Mouse (Mus musculus): Measurements from ENCODE around the gene Gm48551.

Gene Gm48551

DNA sequence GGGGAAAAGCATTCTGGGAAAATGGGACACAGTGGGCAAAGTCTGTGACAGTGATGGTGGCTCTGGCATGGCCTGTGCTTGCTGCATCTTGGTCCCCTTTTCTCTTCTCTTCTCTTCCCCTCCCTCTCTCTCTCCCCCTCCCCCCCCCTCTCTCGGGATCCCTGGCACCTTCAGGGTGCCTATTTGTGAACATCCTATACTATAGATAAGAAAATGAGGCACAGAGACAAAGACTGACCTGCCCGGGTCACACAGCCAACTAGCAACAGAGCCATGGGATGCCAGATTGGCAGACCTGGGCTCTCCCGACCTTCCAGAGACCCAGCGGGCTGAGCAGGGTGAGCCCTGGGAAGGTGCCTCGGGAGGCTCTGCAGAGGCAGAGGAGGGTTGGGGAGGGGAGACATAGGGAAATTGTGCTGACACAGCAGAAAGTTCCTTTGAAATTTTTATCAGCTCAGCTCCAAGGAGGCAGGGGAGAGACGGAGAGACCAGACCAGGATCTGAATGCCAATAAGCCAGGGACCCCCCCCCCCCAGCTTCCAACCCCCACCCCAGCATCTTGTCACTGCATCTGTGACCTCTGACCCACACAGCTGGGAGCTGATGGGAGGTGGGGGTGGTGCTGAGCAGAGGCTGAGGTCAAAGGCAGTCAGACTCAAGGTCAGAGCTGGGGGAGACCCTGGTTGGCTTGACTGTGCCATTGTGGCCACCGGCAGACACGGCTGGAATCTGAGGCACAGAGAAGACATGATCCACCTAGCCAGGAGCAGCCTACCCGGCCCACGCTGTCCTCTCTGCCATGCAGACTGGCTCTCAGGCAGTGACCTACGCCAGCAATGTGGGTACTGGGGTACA is 34.2 kb downstream of the Gm48551 start:
- DNase-seq (ENCODE audit: low spot score) = no peak

GRCm38 (mm10) chr10:81419111-81419928 is 35.1 kb downstream of the Gm48551 start:
- no peak for DNase-seq (ENCODE audit: low spot score)

DNA sequence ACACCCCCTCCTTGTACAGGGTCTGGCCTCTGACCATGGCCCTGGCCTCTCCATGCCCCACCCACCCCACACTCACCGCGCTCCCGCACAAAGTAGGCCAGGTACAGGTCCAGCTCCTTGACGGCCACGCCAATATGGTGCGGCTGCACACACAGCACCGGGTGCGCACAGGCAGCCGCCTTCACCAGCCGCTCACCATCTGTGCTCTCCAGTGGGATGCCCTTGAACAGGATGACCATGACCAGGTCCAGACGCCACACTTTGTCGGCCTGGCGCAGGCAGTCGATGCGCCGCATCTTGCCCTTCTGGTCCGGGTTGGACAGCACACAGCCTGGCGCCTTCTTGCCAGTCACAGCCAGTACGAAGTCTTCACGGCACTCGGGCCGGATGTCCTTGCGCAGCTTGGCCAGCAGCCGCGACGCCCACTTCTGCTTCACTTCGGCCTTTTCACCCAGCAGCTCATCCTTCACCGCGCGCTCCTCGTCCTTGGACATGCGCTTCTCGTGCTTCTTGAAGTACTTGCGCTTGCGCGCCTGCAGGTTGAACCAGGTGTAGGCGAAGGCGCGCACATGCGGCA is 36.0 kb downstream of the Gm48551 start:
- DNase-seq (ENCODE audit: low spot score) = no peak

DNA sequence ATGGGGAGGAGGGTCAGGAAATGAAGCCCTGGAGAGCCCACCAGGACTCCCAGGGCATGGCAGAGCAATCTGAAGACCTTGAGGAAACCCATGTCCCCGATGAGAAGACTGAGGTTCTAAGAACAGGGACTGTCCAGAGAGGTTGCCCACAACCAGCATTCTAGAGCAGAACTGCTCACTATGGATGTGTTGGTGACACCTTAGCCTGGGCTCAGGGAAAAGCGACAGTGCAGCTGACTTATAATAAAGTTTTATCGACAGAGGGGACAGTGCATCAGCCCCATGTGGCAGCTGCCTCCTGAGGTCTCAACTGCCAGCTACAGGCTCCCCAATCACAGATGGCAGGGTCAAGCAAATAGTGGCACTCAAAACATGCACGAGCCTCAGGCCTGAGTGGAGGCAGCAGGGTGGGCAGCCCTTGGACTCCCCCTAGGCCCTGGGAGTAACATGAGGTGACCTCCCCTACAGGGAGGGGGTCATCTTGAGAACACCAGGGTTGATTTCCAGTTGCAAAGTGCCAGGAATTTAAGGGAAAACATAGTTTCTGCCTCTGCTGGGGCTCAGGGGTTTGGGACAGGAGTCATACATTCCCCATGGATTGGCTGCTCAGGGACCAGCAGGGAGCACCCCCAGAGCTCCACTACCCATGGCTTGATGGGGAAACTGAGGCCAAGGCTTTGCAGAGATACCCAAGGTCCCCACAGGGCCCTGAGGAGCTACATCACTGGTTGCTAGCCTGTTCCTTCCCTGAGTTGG is 37.0 kb downstream of the Gm48551 start:
- DNase-seq (ENCODE audit: low spot score) = no peak

DNA sequence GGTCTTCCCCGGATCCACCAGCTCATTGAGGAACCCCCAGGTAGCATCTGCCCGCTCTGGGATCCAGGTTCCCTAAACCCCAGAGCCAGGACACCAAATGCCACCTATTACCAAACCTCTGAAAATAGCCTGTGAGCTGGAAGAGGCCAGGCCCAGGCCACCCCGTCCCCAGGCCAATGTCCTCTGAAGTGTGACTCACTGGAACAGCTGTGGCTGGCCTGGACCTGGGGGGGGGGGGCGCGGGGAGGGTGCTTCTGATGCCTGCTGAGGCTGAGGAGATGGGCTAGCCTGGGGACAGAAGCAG is 37.5 kb downstream of the Gm48551 start:
- DNase-seq (ENCODE audit: low spot score) = no peak

DNA sequence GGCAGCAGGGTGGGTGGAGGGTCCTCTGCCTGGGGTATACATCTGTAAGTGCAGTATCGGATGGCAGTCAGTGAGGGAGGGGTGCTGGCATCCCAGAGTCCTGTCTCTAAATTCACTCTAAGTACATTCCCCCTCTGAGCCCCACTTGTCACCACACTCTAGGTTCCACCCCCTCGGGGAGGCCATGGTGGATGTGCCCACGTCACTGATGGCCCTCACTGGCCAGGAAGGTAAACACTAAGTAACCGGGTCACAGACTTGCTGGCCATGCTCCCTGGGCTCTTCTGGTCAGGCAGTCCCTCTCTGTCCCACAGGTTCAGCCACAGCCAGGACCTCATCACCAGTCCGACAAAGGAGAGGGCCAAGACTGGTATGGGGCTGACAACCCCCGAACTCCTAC is 37.9 kb downstream of the Gm48551 start:
- no peak for DNase-seq (ENCODE audit: low spot score)

DNA sequence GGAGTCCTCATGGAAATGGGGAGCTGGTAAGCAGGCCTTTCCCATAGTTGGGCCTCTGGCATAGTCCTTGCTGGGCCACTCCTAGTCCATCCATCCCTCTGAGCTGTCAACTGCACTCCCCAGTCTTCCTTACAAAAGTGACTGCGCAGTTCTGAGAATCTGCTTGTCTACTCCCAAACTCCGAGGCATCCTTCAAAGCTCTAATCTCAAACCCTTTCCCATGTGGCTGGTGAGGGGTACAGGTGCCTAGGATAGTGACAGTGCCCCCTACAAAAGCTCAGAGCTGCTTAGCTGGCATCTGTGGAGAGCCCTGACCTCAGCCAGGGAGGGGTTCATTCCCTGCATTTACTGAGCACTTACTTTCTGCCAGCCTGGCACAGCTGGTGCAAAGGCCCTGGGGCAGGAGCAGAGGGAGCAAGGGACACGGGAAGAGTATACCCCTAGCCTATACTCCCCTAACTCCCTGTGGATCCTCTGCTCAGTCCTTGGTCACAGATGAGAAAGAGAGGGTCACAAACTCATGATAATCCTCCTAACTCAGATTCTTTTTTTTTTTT is 38.5 kb downstream of the Gm48551 start:
- DNase-seq (ENCODE audit: low spot score) = no peak

DNA sequence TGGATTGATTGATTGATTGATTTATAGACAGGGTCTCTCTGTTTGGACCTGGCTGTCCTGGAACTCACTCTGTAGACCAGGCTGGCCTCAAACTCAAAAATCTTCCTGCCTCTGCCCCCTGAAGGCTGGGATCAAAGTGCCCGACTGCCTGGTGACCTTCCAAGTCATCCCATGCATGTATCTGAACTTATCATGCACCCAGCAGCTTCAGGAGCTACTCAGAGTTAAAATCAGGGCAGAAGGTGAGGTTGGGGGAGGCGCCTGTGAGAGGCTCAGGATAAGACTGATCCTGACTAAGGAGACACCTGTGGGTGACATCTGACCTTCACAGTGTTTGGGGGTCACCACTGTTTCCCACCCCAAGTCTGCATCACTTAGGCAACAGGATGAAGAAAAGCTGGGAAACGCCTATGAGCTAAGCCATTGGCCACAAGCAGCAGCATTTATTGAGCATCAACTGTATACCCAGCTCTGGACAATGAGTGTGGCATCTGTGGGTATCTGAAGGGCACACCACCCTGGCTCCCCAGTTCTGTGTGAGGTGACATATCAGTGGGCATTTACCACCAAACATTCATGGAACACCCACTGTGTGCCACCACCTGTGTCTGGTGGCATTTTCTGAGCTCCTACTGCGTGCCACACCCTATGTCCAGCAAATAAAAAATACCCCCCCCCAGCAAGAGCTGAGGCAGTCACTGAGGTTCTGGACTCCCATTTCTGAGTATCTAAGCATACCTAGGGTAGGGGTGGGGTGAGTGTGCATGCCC is 39.4 kb downstream of the Gm48551 start:
- DNase-seq (ENCODE audit: low spot score) = no peak

DNA sequence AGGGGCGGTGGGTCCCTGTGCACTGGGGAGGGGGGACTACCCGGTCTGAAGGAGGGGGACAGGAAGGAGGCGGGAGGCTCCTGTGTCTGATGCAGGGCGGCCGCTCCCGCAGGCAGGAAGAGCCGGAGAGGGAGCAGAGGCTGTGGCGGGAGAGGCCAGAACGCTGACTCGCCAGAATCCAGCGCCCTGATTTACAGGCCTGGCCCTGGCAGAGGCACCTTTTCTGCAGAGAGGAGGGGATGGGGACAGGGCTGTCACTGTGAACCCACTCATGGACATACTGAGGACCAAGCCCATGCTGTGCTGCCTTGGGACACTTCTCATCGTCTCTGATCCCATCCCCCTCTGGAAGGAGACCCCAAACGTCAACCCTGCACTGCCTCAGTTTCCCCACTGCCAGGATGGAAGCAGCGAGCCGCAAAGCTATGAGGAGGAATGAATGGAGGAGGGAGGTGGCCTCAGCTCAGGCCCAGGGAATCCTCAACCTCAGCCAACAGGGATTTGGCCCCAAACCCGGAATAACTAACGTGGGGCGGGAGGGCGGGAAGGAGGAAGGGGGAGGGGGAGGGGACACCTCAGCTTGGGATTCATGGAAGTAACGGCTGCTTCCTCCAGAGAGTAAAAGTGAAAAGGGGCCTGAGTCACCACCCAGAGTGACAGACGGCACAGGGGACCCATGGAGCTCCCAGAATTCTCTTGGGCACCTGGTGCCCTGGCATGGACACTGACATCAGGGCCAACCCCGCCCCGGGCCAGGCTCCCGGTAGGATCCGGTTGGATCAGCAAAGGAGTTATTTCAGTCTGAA is 40.2 kb downstream of the Gm48551 start:
- no peak for DNase-seq (ENCODE audit: low spot score)

DNA sequence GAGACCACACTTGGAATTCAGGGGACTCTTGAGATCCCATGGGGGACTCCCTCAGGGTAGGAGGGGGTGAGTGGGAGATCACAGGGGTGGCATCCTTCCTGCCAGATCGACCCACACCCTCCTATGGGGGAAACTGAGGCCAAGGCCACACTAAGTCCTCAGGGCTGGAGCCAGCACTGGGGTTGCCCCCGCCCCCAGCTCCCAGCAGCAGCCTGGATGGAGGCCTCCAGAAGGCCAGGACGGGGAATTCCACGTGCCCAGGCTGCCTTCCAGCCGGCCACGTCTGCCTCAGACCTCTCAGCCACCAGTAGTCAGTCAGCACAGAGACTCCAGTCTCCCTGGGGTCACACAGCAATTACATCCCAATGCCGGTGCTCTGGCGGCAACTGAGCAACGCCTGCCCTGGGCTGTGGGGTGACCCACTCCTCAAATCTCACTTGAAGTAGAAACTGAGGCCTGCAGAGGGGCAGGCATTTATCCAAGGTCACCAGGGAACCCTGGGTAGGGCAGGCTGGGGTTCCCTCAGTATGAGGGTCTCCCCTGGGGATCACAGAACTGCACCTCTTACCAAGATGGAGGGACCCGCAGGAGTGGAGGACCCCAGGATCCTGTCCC is 41.1 kb downstream of the Gm48551 start:
- DNase-seq (ENCODE audit: low spot score) = no peak

DNA sequence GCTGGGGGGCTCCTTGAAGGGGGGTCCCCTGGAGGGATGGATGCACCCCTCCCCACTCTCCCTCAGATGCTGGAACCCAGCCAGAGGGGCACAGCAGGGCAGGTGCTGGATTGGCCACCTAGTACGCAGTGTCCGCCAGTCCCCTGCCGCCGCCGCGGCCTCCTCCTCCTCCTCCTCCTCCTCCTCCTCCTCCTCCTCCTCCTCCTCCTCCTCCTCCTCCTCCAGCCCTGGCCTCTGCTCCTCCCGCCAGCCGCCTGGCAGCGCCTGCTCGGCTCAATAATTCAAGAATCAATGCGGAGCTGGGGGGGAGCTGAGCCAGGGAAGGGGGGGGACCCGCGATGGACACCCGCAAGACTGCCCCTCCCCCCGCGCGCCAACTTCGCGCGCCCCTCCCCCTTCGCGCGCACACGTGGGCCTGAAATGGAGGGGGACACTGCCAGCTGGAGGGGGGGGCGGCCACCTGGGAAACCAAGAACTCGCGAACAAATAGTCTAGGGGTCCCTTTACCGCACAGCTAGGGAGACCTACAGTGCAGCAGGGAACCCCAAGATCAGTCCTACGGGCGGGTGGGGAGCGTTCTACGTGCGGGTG is 41.9 kb downstream of the Gm48551 start:
- DNase-seq (ENCODE audit: low spot score) = no peak

DNA sequence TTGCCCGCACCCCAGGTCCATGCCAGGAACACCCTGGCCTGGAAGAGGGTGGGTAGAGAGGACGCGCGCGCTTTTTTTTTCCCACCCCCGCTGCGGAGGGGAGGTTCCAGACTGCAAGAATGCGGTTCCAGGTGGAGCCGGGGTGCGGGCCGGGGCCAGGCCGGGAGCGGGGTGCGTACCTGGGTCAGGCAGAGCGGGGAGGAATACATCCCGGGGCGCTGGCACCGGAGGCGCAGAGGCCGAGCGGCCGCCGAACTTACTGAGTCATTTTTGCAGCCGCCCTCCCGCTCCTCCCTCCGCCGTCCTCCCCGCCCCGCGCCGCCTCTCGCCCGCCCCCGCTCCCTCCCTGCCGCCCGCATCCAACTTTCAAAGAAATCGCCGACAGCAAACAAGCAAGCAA is 42.6 kb downstream of the Gm48551 start:
- DNase-seq (ENCODE audit: low spot score) = peak; percentile 60

- no peak for DNase-seq (ENCODE audit: low spot score)
These were observed 43.1 kb downstream of the Gm48551 start for GRCm38 (mm10) chr10:81427327-81427726.

GRCm38 (mm10) chr10:81427804-81428506 is 43.7 kb downstream of the Gm48551 start:
- DNase-seq (ENCODE audit: low spot score) = no peak

GRCm38 (mm10) chr10:81428507-81428870 is 44.2 kb downstream of the Gm48551 start:
- DNase-seq (ENCODE audit: low spot score) = no peak

- DNase-seq (ENCODE audit: low spot score) = no peak
These were observed 44.8 kb downstream of the Gm48551 start for GRCm38 (mm10) chr10:81429092-81429491.

GRCm38 (mm10) chr10:81429605-81430061 is 45.4 kb downstream of the Gm48551 start:
- peak; percentile 95 for DNase-seq (ENCODE audit: low spot score)

GRCm38 (mm10) chr10:81430141-81430830 is 46.0 kb downstream of the Gm48551 start:
- DNase-seq (ENCODE audit: low spot score) = peak; percentile 78
